Mouse (Mus musculus): ENCODE data around the gene Gm28043. TPM values are rescaled to one million over a fixed set of nuclear protein-coding genes. Genes with fewer than 3 reads are reported as not detected.
"Not testable (repeated sequence)": the region's sequence is repeated elsewhere in the genome, so short reads cannot be mapped to it uniquely, and the experiment has no call there.

Gene Gm28043
- polyA plus RNA-seq, 1 experiment from 2014 or later = 2.1 TPM

DNA sequence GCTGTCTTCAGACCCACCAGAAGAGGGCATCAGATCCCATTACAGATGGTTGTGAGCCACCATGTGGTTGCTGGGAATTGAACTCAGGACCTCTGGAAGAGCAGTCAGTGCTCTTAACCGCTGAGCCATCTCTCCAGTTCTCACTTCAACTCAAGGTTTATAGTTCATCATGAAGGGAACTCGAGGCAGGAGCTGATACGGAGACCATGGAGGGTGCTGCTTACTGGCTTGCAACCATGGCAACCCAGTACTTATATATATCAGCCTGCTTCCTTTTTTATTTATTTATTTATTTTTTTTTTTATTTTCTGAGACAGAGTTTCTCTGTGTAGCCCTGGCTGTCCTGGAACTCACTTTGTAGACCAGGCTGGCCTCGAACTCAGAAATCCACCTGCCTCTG, 99.1 kb downstream of the Gm28043 start:
- not testable (repeated sequence) for H3K27ac ChIP-seq (replicated peaks in 1 of 2; ENCODE audit: control insufficient read depth in 1 of 2, insufficient read depth in 1 of 2, low read depth in 2 of 2, low read length in 2 of 2); ATAC-seq (ENCODE audit: insufficient number of reproducible peaks, insufficient read depth, low FRiP score, low read depth); H3K4me3 ChIP-seq (ENCODE audit: control insufficient read depth in 1 of 2, insufficient read depth in 1 of 2, low read depth in 1 of 2, low read length in 2 of 2); H3K4me2 ChIP-seq (ENCODE audit: low read length); H3K9me3 ChIP-seq (ENCODE audit: control insufficient read depth, low read length); H3K27me3 ChIP-seq (ENCODE audit: control insufficient read depth, insufficient read depth, low read length); H3K36me3 ChIP-seq (ENCODE audit: control insufficient read depth, insufficient read depth, low read length); H3K9ac ChIP-seq (ENCODE audit: low read length)
- 88% methylated on average over 4 of the region's 4 CpGs for WGBS
- peaks cover 38 to 48% of the 10 kb centered on the region in 2 experiments for H3K4me1 ChIP-seq (ENCODE audit: control insufficient read depth in 2 of 2, insufficient read depth in 2 of 2, low read length in 2 of 2)

DNA sequence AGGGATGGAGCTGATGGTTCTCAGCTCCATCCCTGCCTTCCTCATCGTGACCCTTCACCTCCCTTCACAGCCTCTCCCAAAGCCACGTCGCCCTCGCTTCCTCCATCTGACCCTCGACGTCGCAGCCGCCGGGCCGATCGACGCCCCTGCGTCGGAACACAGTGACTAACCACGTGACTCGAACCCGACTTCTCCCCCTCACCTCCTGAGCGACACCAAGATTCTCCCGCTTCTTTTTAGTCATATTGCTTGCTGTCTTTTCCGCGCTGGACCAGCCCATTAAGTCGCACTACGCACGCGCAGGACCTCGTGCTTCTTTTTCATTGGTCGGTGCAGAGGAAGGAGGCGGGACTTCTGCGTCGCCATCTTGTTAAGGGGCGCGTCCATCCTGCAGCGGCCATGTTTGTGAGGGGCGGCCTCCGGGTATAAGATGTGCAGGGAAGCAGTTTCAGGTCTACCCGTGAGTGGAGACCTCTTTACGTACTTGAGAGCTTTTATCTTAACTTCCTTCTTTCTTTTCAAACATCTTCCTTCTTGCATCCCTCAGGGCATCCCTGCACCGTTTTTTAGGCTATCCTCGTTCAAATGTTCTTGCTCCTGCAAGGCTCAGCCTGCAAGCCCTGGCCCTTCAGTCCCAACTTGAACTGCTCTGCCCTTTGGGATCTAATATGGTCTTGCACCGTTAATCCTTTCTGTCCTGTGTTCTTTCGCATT, 102.2 kb downstream of the Gm28043 start, which contains the start of gene Ccdc167:
TSS of gene Ccdc167 (minus strand) at position 313 of the 714 bp plus-strand sequence.
- Histone ChIP-seq H3K27ac (replicated peaks in 1 of 2; ENCODE audit: control insufficient read depth in 1 of 2, insufficient read depth in 1 of 2, low read depth in 2 of 2, low read length in 2 of 2) (0 out of 4 replicates have a peak within 1 kb of the TSS, but pooled peaks of 1 of the 2 experiments have one; percentile 3), H3K9me3 (ENCODE audit: control insufficient read depth, low read length) (no peaks in the 10 kb centered on the region), H3K36me3 (ENCODE audit: control insufficient read depth, insufficient read depth, low read length) (no peaks in the 10 kb centered on the region), H3K4me1 (ENCODE audit: control insufficient read depth in 2 of 2, insufficient read depth in 2 of 2, low read length in 2 of 2) (peaks cover 7 to 17% of the 10 kb centered on the region in 2 experiments), H3K4me2 (ENCODE audit: low read length) (peak within 1 kb of the TSS; percentile 80), H3K27me3 (ENCODE audit: control insufficient read depth, insufficient read depth, low read length) (no peaks in the 10 kb centered on the region), H3K9ac (ENCODE audit: low read length) (peak within 1 kb of the TSS; percentile 74), H3K4me3 (ENCODE audit: control insufficient read depth in 1 of 2, insufficient read depth in 1 of 2, low read depth in 1 of 2, low read length in 2 of 2) (peak within 1 kb of the TSS; percentile 55 to 68)
- peak; percentile 93 for ATAC-seq (ENCODE audit: insufficient number of reproducible peaks, insufficient read depth, low FRiP score, low read depth)
- 5% methylated on average over 41 of the region's 41 CpGs for WGBS

DNA sequence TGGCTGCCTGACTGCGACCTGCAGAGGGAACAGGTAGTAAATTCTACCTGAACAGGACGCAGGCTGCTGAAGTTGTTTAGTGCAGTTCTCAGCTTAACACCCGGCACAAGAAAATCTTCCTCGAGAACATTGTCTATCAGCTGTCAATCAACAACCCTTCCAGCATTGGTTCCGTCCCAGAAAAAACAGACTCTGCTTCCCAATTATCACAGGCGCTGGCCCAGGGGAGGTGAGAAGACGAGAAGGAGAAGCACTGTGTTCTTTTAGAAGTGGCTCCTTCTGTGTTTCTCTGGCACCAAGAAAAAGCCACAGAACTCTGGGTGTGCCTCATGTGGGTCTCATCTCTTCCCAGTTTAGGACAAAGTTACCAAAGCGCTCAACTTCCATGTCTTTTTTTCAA, 104.0 kb downstream of the Gm28043 start:
- no peak overlapping the region for H3K4me2 ChIP-seq (ENCODE audit: low read length)
- H3K9me3 ChIP-seq (ENCODE audit: control insufficient read depth, low read length) = no peaks in the 10 kb centered on the region
- no peak overlapping the region for H3K27ac ChIP-seq (replicated peaks in 1 of 2; ENCODE audit: control insufficient read depth in 1 of 2, insufficient read depth in 1 of 2, low read depth in 2 of 2, low read length in 2 of 2)
- peaks cover 6 to 12% of the 10 kb centered on the region in 2 experiments; a peak in 3 of 4 replicates for H3K4me1 ChIP-seq (ENCODE audit: control insufficient read depth in 2 of 2, insufficient read depth in 2 of 2, low read length in 2 of 2)
- H3K9ac ChIP-seq (ENCODE audit: low read length) = no peak overlapping the region
- no peaks in the 10 kb centered on the region for H3K27me3 ChIP-seq (ENCODE audit: control insufficient read depth, insufficient read depth, low read length)
- H3K4me3 ChIP-seq (ENCODE audit: control insufficient read depth in 1 of 2, insufficient read depth in 1 of 2, low read depth in 1 of 2, low read length in 2 of 2) = no peak overlapping the region
- ATAC-seq (ENCODE audit: insufficient number of reproducible peaks, insufficient read depth, low FRiP score, low read depth) = no peak
- no peaks in the 10 kb centered on the region for H3K36me3 ChIP-seq (ENCODE audit: control insufficient read depth, insufficient read depth, low read length)
- WGBS = 77% methylated on average over 8 of the region's 8 CpGs

DNA sequence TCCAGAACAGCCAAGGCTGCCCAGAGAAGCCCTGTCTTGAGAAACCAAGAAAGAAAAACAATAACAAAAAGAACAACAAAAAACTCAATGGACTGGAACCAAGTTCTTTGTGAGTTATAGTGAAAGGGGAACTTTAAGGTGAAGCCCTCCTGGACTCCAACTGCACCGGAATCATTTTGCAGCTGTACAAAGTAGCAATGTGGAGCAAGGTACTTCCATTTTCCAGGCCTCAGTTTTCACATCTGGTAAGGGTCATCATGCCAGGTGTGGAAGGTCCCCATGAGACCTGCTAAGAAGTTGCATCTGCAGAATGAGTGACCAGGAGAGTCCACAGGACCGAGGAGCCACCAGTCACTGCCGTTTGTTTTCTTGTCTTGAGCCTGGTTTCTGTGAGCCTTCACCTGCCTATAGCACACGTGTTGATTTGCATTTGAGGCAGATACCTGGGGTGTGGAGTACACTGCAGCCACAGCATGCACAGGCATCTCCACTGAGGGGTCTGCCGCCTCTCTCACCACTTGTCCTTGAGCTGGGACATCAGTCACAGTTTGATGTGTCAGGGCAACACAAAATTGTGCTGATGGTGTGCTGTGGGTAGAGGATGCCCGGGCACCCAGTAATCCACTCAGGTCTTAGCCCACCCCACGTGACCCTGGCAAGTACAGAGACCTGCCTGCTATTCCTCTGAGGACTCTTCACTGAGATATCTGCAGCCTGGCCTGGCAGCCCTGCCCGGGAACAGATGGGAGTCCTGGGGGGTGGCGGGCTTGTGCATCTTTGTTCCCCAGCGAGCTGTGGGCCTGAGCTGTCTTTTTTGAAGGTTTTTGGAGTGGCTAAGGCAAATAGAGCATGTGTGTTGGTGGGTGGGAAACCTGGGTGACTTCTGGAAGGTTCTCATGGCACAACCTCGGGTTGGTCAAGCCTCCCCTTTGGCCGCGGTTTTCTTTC, 105.2 kb downstream of the Gm28043 start:
- H3K4me2 ChIP-seq (ENCODE audit: low read length) = no peak overlapping the region
- H3K4me3 ChIP-seq (ENCODE audit: control insufficient read depth in 1 of 2, insufficient read depth in 1 of 2, low read depth in 1 of 2, low read length in 2 of 2) = no peak overlapping the region
- H3K27me3 ChIP-seq (ENCODE audit: control insufficient read depth, insufficient read depth, low read length) = no peaks in the 10 kb centered on the region
- no peak overlapping the region for H3K27ac ChIP-seq (replicated peaks in 1 of 2; ENCODE audit: control insufficient read depth in 1 of 2, insufficient read depth in 1 of 2, low read depth in 2 of 2, low read length in 2 of 2)
- peaks cover 6 to 12% of the 10 kb centered on the region in 2 experiments; a peak in 3 of 4 replicates for H3K4me1 ChIP-seq (ENCODE audit: control insufficient read depth in 2 of 2, insufficient read depth in 2 of 2, low read length in 2 of 2)
- no peak overlapping the region for H3K9ac ChIP-seq (ENCODE audit: low read length)
- ATAC-seq (ENCODE audit: insufficient number of reproducible peaks, insufficient read depth, low FRiP score, low read depth) = no peak
- H3K36me3 ChIP-seq (ENCODE audit: control insufficient read depth, insufficient read depth, low read length) = no peaks in the 10 kb centered on the region
- no peaks in the 10 kb centered on the region for H3K9me3 ChIP-seq (ENCODE audit: control insufficient read depth, low read length)
- WGBS = 67% methylated on average over 13 of the region's 13 CpGs

DNA sequence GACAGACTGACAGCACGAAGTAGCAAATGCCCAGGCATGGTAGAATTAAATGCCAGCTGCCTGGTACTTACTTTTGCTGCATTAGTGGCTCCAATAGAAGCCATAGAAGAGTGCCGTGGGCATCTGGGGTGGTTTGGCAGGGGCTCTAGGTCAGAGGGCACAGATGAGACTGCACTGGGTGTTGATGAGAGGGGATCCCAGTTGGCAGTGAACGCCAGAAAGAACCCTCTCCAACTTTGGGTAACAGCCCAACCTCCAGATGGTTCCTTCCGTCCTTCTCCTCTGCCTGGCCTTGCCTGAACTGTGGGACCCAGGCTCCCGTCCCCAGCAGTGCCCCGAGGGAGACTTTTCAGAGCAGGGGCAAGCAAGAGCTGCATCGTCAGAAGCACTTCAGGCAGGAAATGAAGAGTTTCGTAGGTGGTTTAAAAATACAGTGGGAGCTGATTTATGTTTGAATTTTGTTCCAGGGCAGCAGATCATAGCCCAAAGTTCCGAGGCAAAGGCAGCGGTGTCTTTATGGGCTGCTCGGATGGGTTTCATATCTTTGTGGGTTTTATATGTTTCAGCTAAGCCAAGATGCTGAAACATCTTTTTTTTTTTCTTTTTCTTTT, 106.2 kb downstream of the Gm28043 start:
- Histone ChIP-seq H3K9ac (ENCODE audit: low read length) (no peak overlapping the region), H3K36me3 (ENCODE audit: control insufficient read depth, insufficient read depth, low read length) (no peaks in the 10 kb centered on the region), H3K4me3 (ENCODE audit: control insufficient read depth in 1 of 2, insufficient read depth in 1 of 2, low read depth in 1 of 2, low read length in 2 of 2) (no peak overlapping the region), H3K27me3 (ENCODE audit: control insufficient read depth, insufficient read depth, low read length) (no peaks in the 10 kb centered on the region), H3K9me3 (ENCODE audit: control insufficient read depth, low read length) (no peaks in the 10 kb centered on the region), H3K27ac (replicated peaks in 1 of 2; ENCODE audit: control insufficient read depth in 1 of 2, insufficient read depth in 1 of 2, low read depth in 2 of 2, low read length in 2 of 2) (no peak overlapping the region), H3K4me1 (ENCODE audit: control insufficient read depth in 2 of 2, insufficient read depth in 2 of 2, low read length in 2 of 2) (peaks cover 6 to 11% of the 10 kb centered on the region in 2 experiments; a peak in 3 of 4 replicates), H3K4me2 (ENCODE audit: low read length) (no peak overlapping the region)
- ATAC-seq (ENCODE audit: insufficient number of reproducible peaks, insufficient read depth, low FRiP score, low read depth) = no peak
- WGBS = 73% methylated on average over 11 of the region's 11 CpGs

DNA sequence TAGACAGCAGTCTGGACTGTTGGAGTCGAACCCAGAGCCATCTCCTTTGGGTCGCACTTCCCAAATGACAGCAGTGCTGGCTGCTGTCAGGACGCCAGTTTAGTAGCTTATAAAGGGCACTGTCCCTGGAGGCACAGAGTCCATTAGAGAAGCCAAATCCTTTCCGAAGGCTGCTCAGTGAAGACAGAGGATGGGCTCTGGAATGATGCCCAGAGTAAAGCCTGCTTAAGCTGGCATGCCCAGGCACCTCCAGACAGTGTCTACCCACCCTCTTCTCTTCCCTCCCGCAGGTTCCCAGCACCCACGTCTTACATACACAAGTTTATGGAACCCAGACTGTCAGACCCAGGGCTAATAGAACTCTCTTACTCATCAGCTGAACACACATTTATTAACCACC, 109.9 kb downstream of the Gm28043 start:
- Histone ChIP-seq H3K27me3 (ENCODE audit: control insufficient read depth, insufficient read depth, low read length) (no peaks in the 10 kb centered on the region), H3K4me3 (ENCODE audit: control insufficient read depth in 1 of 2, insufficient read depth in 1 of 2, low read depth in 1 of 2, low read length in 2 of 2) (no peak overlapping the region), H3K9me3 (ENCODE audit: control insufficient read depth, low read length) (no peaks in the 10 kb centered on the region), H3K4me1 (ENCODE audit: control insufficient read depth in 2 of 2, insufficient read depth in 2 of 2, low read length in 2 of 2) (peaks cover 3% of the 10 kb centered on the region in 2 experiments; a peak in 1 of 4 replicates), H3K36me3 (ENCODE audit: control insufficient read depth, insufficient read depth, low read length) (no peaks in the 10 kb centered on the region), H3K4me2 (ENCODE audit: low read length) (no peak overlapping the region), H3K27ac (replicated peaks in 1 of 2; ENCODE audit: control insufficient read depth in 1 of 2, insufficient read depth in 1 of 2, low read depth in 2 of 2, low read length in 2 of 2) (no peak overlapping the region), H3K9ac (ENCODE audit: low read length) (no peak overlapping the region)
- 72% methylated on average over 6 of the region's 6 CpGs for WGBS
- ATAC-seq (ENCODE audit: insufficient number of reproducible peaks, insufficient read depth, low FRiP score, low read depth) = no peak

DNA sequence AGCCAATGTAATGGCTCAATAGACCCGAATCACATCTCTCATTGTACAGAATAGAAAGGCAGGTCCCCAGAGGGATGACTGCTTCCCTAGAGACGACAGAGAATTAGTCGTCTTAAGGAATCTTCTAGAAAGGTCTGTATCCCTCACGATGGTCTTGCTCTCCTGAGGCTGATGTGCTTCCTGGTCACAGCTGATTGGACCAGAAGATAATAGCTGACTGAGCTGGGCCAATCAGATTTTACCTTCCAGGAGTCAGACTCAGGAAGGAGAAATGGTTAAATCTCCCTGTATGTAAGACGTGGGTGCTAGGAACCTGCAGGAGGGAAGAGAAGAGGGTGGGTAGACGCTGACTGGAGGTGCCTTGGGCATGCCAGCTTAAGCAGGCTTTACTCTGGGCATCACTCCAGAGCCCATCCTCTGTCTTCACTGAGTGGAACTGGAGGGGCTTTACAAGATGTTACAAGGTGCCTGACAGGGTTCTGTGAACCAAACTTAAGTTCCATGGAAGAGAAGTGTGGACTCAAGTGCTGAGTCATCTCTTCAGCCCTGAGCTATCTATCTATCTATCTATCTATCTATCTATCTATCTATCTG, 110.4 kb downstream of the Gm28043 start:
- Histone ChIP-seq H3K9ac (ENCODE audit: low read length) (no peak overlapping the region), H3K36me3 (ENCODE audit: control insufficient read depth, insufficient read depth, low read length) (no peaks in the 10 kb centered on the region), H3K4me1 (ENCODE audit: control insufficient read depth in 2 of 2, insufficient read depth in 2 of 2, low read length in 2 of 2) (peaks cover 3 to 5% of the 10 kb centered on the region in 2 experiments; a peak in 3 of 4 replicates), H3K27ac (replicated peaks in 1 of 2; ENCODE audit: control insufficient read depth in 1 of 2, insufficient read depth in 1 of 2, low read depth in 2 of 2, low read length in 2 of 2) (no peak overlapping the region), H3K9me3 (ENCODE audit: control insufficient read depth, low read length) (no peaks in the 10 kb centered on the region), H3K27me3 (ENCODE audit: control insufficient read depth, insufficient read depth, low read length) (no peaks in the 10 kb centered on the region), H3K4me2 (ENCODE audit: low read length) (no peak overlapping the region), H3K4me3 (ENCODE audit: control insufficient read depth in 1 of 2, insufficient read depth in 1 of 2, low read depth in 1 of 2, low read length in 2 of 2) (no peak overlapping the region)
- no peak for ATAC-seq (ENCODE audit: insufficient number of reproducible peaks, insufficient read depth, low FRiP score, low read depth)
- 69% methylated on average over 6 of the region's 6 CpGs for WGBS

Measured in heart, embryonic 14.5 days (tissue).